9 mouse cellular contexts compared by ENCODE assay signal in the genomic region with DNA sequence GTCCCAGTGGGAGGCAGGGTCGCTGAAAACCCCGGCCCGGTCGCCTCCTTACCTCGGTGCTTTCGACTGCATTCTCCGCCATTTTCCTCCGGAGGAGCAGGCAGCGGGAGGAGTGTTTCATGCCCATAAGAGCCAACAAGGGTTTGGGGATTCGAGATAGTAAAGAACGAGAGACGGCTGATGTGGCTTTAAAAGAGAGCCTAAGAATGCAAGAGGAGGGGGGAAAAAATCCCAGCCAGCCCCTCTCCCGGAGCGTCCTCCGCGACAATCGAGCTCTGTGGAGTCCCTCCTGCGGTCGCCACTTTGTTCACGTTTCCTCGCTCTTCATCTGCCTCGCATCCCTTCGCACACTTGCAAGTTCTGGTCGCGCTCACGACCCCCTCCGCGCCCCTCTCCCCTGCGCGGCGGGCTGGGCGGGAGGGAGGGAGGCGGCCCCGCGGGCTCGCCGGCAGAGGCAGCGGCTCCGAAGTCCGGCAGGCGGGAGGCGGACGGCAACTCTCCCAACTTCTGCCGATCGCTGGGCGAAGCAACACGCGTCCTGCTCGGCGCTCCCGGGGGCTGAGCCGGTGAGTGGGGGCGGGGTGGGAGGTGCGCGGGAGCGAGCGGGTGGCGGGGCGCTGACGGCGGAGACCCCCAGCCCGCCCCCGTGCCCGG. TPM values are rescaled to one million over a fixed set of nuclear protein-coding genes. Genes with fewer than 3 reads are reported as not detected.
DNase-seq lines count a peak whose midpoint lies in the region; ATAC-seq and TF ChIP-seq lines count a peak whose summit lies in the region.
"Had no signal": no experiment of that assay in that cellular context is flagged by ENCODE, and none has a peak within 500 bp of the region (broad histone marks: within the 10 kb centered on the region; RNA-seq: fewer than 3 reads in every experiment).

No protein-coding gene starts in this region.

- H3K36me3 ChIP-seq in heart, embryonic 11.5 days (ENCODE audit: control insufficient read depth, insufficient read depth, low read length): no peaks in the 10 kb centered on the region
- no peaks in the 10 kb centered on the region for H3K36me3 ChIP-seq in thymus, adult 2 months (ENCODE audit: control insufficient read depth, insufficient read depth, low read length)
- no peaks in the 10 kb centered on the region for H3K36me3 ChIP-seq in intestine, embryonic 16.5 days (ENCODE audit: control insufficient read depth, insufficient read depth, low read length)
- no peaks in the 10 kb centered on the region for H3K36me3 ChIP-seq in neural tube, embryonic 13.5 days

- no peaks in the 10 kb centered on the region for H3K9me3 ChIP-seq in heart, embryonic 11.5 days (replicated peaks; ENCODE audit: control insufficient read depth, low read length)
- no peaks in the 10 kb centered on the region for H3K9me3 ChIP-seq in intestine, embryonic 16.5 days (ENCODE audit: control insufficient read depth, low read length)
- H3K9me3 ChIP-seq in neural tube, embryonic 13.5 days: no peaks in the 10 kb centered on the region

- WGBS in heart, embryonic 11.5 days (ENCODE audit: insufficient replicate concordance): under 1% methylated on average over 50 of the region's 64 CpGs
- 7% methylated on average over 60 of the region's 64 CpGs for WGBS in thymus, adult 2 months
- under 1% methylated on average over 56 of the region's 64 CpGs for WGBS in intestine, embryonic 16.5 days
- WGBS in neural tube, embryonic 13.5 days: under 1% methylated on average over 50 of the region's 64 CpGs

- no peak for TF ChIP-seq CTCF in thymus, adult 2 months (IDR thresholded peaks at IDR 0.05; ENCODE audit: borderline replicate concordance, control insufficient read depth, extremely low read depth, insufficient read depth, low read length, poor library complexity)

- peak overlapping the region; percentile 93 for H3K4me2 ChIP-seq in heart, embryonic 11.5 days
- H3K4me2 ChIP-seq in intestine, embryonic 16.5 days (ENCODE audit: low read depth, low read length): peak overlapping the region; percentile 63
- peak overlapping the region; percentile 83 for H3K4me2 ChIP-seq in neural tube, embryonic 13.5 days

- H3K4me3 ChIP-seq in heart, embryonic 11.5 days (ENCODE audit: low read depth, low read length): peak overlapping the region; percentile 60
- no peak overlapping the region for H3K4me3 ChIP-seq in thymus, adult 2 months (ENCODE audit: control insufficient read depth, insufficient read depth, low read length)
- peak overlapping the region; percentile 40 for H3K4me3 ChIP-seq in intestine, embryonic 16.5 days (ENCODE audit: low read length)
- peak overlapping the region; percentile 76 for H3K4me3 ChIP-seq in neural tube, embryonic 13.5 days

- peaks cover 21% of the 10 kb centered on the region for H3K4me1 ChIP-seq in heart, embryonic 11.5 days (ENCODE audit: control insufficient read depth, insufficient read depth, low read length)
- no peaks in the 10 kb centered on the region for H3K4me1 ChIP-seq in thymus, adult 2 months (replicated peaks; ENCODE audit: control insufficient read depth, insufficient read depth, low read length)
- peaks cover 18% of the 10 kb centered on the region for H3K4me1 ChIP-seq in intestine, embryonic 16.5 days (ENCODE audit: control insufficient read depth, insufficient read depth, low read length)
- peaks cover 69% of the 10 kb centered on the region for H3K4me1 ChIP-seq in neural tube, embryonic 13.5 days (replicated peaks)

- no peak for ATAC-seq in heart, embryonic 11.5 days (replicated peaks; ENCODE audit: insufficient number of reproducible peaks, low FRiP score, low TSS enrichment)
- no peak for ATAC-seq in intestine, embryonic 16.5 days
- ATAC-seq in neural tube, embryonic 13.5 days (ENCODE audit: low read depth): 0 out of 2 replicates have a peak, but pooled peaks have one; percentile 5

- no peak for DNase-seq in heart, adult 11 months
- DNase-seq in thymus, postnatal 4 days: peak; percentile 9
- no peak for DNase-seq in thymus, adult 2 months
- no peak for DNase-seq in T-cell, adult 2 months (ENCODE audit: low spot score)
- DNase-seq in spleen, postnatal 36 days (ENCODE audit: low spot score in 2 of 2): no peak

- H3K9ac ChIP-seq in heart, embryonic 11.5 days (ENCODE audit: low read depth, low read length): peak overlapping the region; percentile 39; the same call in 1 of the 2 replicates
- H3K9ac ChIP-seq in intestine, embryonic 16.5 days (ENCODE audit: low read depth, low read length): no peak overlapping the region
- H3K9ac ChIP-seq in neural tube, embryonic 13.5 days: peak overlapping the region; percentile 86

- TF ChIP-seq POLR2A in thymus, adult 2 months (IDR thresholded peaks at IDR 0.05; ENCODE audit: control insufficient read depth, extremely low read depth, insufficient read depth, low read length, poor library complexity): no peak

- H3K27me3 ChIP-seq in heart, embryonic 11.5 days (ENCODE audit: control insufficient read depth, insufficient read depth, low read length): peaks cover 68% of the 10 kb centered on the region
- H3K27me3 ChIP-seq in thymus, adult 2 months (ENCODE audit: control insufficient read depth, insufficient read depth, low read length): no peaks in the 10 kb centered on the region; the same call in 1 of the 2 replicates
- peaks cover 80% of the 10 kb centered on the region for H3K27me3 ChIP-seq in intestine, embryonic 16.5 days (replicated peaks; ENCODE audit: control insufficient read depth, insufficient read depth, low read length)
- peaks cover 18% of the 10 kb centered on the region for H3K27me3 ChIP-seq in neural tube, embryonic 13.5 days

- no peak overlapping the region for H3K27ac ChIP-seq in heart, embryonic 11.5 days (ENCODE audit: low read depth, low read length)
- no peak overlapping the region for H3K27ac ChIP-seq in thymus, adult 2 months (ENCODE audit: control insufficient read depth, insufficient read depth, low read length)
- no peak overlapping the region for H3K27ac ChIP-seq in intestine, embryonic 16.5 days (ENCODE audit: low read length)
- H3K27ac ChIP-seq in neural tube, embryonic 13.5 days (replicated peaks): peak overlapping the region; percentile 89

RNA-seq across cellular contexts. Expression of a gene that starts 0.5 kb away (rescaled TPM):
- polyA plus RNA-seq in heart, embryonic 11.5 days (2014; fragmentation: Nextera tagmentation; extraction: Ambion mirVana): 1.4 and 1.7 TPM in 2 replicates
- polyA plus RNA-seq in thymus, adult 2 months (2012; rRNA removed): not detected in 2 replicates
- not detected in 2 replicates for polyA plus RNA-seq in intestine, embryonic 16.5 days (2015; fragmentation: Nextera tagmentation; extraction: Ambion mirVana)
- 39.9 and 40.9 TPM in 2 replicates for polyA plus RNA-seq in neural tube, embryonic 13.5 days (2015; fragmentation: Nextera tagmentation; extraction: Ambion mirVana)
- polyA plus RNA-seq: liver, embryonic 16.5 days had no signal

Comparison
In these comparisons a context has a peak if more than half of its experiments do, and no peak if none do; other contexts are left out.
1. RNA of a gene that starts 0.5 kb away (polyA plus RNA-seq): 39.9 to 40.9 TPM in neural tube, embryonic 13.5 days; 1.4 to 1.7 TPM in heart, embryonic 11.5 days, not detected in intestine, embryonic 16.5 days and not detected in thymus, adult 2 months; every median in the first group is over 10 times any median in the second.
2. Peak in every context shown above with its lines, with median percentiles within 50 percentile points of each other: H3K4me2 ChIP-seq.